Comparison of ENCODE assay signal across 21 mouse cellular contexts in the genomic region with DNA sequence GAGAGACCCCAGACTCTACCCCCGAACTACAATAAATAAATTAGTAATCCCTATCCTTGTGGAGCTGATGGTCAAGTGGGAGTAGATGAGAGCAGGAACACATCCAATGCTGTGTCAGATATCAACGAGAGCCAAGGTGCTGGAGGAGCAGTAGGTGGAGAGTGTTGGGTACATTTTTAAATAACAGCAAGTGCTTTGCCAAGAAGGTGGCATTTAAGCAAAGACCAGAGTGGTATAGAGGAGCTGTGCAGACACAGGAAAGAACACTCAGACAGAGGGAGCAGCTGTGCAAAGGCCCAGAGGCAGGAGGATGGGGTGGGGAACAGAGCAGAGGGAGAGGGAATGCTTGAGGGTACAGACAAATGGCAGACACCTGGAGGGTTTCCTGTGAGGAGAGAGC.
"Had no signal": no experiment of that assay in that cellular context is flagged by ENCODE, and none has a peak within 500 bp of the region (broad histone marks: within the 10 kb centered on the region; RNA-seq: fewer than 3 reads in every experiment).

No protein-coding gene starts in this region.

- ATAC-seq: intestine, embryonic 15.5 days; liver, embryonic 12.5 days had no signal

- H3K4me3 ChIP-seq: intestine, embryonic 15.5 days; kidney, embryonic 15.5 days; limb, embryonic 12.5 days; limb, embryonic 15.5 days; liver, embryonic 12.5 days; liver, embryonic 15.5 days; stomach, embryonic 15.5 days had no signal

- H3K27ac ChIP-seq: intestine, embryonic 15.5 days; kidney, embryonic 15.5 days; limb, embryonic 12.5 days; limb, embryonic 15.5 days; liver, embryonic 12.5 days; liver, embryonic 15.5 days; stomach, embryonic 15.5 days had no signal

- H3K9ac ChIP-seq: intestine, embryonic 15.5 days; kidney, embryonic 15.5 days; limb, embryonic 12.5 days; limb, embryonic 15.5 days; liver, embryonic 12.5 days; liver, embryonic 15.5 days; stomach, embryonic 15.5 days had no signal

- H3K4me2 ChIP-seq: intestine, embryonic 15.5 days; kidney, embryonic 15.5 days; limb, embryonic 12.5 days; limb, embryonic 15.5 days; liver, embryonic 12.5 days; liver, embryonic 15.5 days; midbrain, embryonic 11.5 days; stomach, embryonic 15.5 days had no signal

- H3K9me3 ChIP-seq: intestine, embryonic 15.5 days; kidney, embryonic 15.5 days; limb, embryonic 12.5 days; limb, embryonic 15.5 days; liver, embryonic 12.5 days; liver, embryonic 15.5 days; stomach, embryonic 15.5 days had no signal

- DNase-seq: kidney, adult 11 months; kidney, adult 8-10 months; kidney, postnatal 10 days; kidney, postnatal 36 days; layer of hippocampus, postnatal 36 days; left cerebral cortex, postnatal 4 days; lung, adult 2 months; lung, postnatal 14 days; lung, postnatal 4 days; midbrain, embryonic 14.5 days; right cerebral cortex, postnatal 4 days; thymus, adult 18-20 months; thymus, postnatal 36 days had no signal

- H3K27me3 ChIP-seq: intestine, embryonic 15.5 days; kidney, embryonic 15.5 days; limb, embryonic 12.5 days; limb, embryonic 15.5 days; liver, embryonic 12.5 days; liver, embryonic 15.5 days; stomach, embryonic 15.5 days had no signal
